Mouse (Mus musculus) G1E (cell line): ENCODE data around the gene Plrg1. TPM values are rescaled to one million over a fixed set of nuclear protein-coding genes. Genes with fewer than 3 reads are reported as not detected.

ENCODE experiments used
- ATAC-seq: 2 replicates; pipeline ENCODE4 v1.8.0; 2016; ENCODE audit warnings: mild to moderate bottlenecking; ENCODE audit not compliant: insufficient number of reproducible peaks, poor library complexity, low FRiP score, severe bottlenecking; ENCODE audit errors: extremely low read depth
- DNase-seq: peaks from one replicate; pipeline ENCODE4 v3.0.0; 2012; ENCODE audit warnings: low spot score
- H3K27me3 ChIP-seq: 2 replicates; pipeline ENCODE4 v1.6.1; 2012; ENCODE audit warnings: mild to moderate bottlenecking, low read length, inconsistent platforms; ENCODE audit not compliant: insufficient read depth
- H3K36me3 ChIP-seq: replicated peaks from 2 replicates; pipeline ENCODE3; 2012; ENCODE audit warnings: mild to moderate bottlenecking, inconsistent platforms
- H3K4me1 ChIP-seq: 2 replicates; pipeline ENCODE4 v1.6.1; 2012; ENCODE audit warnings: low read depth, low read length, inconsistent platforms, mixed read lengths; ENCODE audit not compliant: insufficient read depth
- H3K4me3 ChIP-seq: 2 replicates; pipeline ENCODE4 v1.5.1; 2012; ENCODE audit warnings: low read depth, mild to moderate bottlenecking, inconsistent platforms, low read length, moderate library complexity, mixed read lengths
- H3K9me3 ChIP-seq: replicated peaks from 2 replicates; pipeline ENCODE4 v1.6.1; 2012; ENCODE audit warnings: inconsistent platforms
- CTCF ChIP-seq: IDR thresholded peaks from 2 replicates; pipeline ENCODE4 v1.5.1; 2012; ENCODE audit warnings: low read depth, low read length, inconsistent platforms, mixed read lengths
- GATA1 ChIP-seq: IDR thresholded peaks from 2 replicates; pipeline ENCODE4 v1.6.1; 2012; ENCODE audit warnings: borderline replicate concordance, low read length, inconsistent platforms, mixed read lengths
- GATA2 ChIP-seq: IDR thresholded peaks from 2 replicates; pipeline ENCODE4 v1.6.1; 2012; ENCODE audit warnings: low read depth, low read length, inconsistent platforms, borderline replicate concordance
- POLR2AphosphoS5 ChIP-seq: IDR thresholded peaks from 2 replicates; pipeline ENCODE4 v1.6.1; 2012; ENCODE audit warnings: low read depth, low read length, inconsistent platforms; ENCODE audit not compliant: insufficient replicate concordance
- TAL1 ChIP-seq: conservative IDR thresholded peaks from 2 replicates; pipeline ENCODE4 v1.6.1; 2012; ENCODE audit warnings: low read depth, low read length, inconsistent platforms, mixed read lengths
- polyA plus RNA-seq: library from polyadenylated mRNA; stranded (reverse); fragments of >175 nt; gene quantifications from 2 replicates; pipeline ENCODE4 v1.2.3, GENCODE M21; 2012
- total RNA-seq, 2 experiments: library from RNA; stranded (forward) in 1 of 2; stranded (reverse) in 1 of 2; fragments of 200-1000 nt in 1 of 2; fragments of >200 nt in 1 of 2; fragmentation: Nextera tagmentation in 1 of 2; gene quantifications; 2 replicates each; pipeline ENCODE4 v1.2.3; 2014 to 2017

The Plrg1 gene
- total and polyA plus RNA-seq, 3 experiments = 6.6 to 122 (median 99.5) TPM

GRCm38 (mm10) chr3:83049680-83050079 lies 5.6 kb upstream of the Plrg1 start, which contains the start of gene Fgb:
TSS of gene Fgb (minus strand) at chr3:83049863.
- ATAC-seq (no peak), DNase-seq (no peak)
- H3K4me3 ChIP-seq = no peak within 1 kb of the TSS
- no peaks in the 10 kb centered on the region for H3K9me3 ChIP-seq
- H3K27me3 ChIP-seq = no peaks in the 10 kb centered on the region; the same call in 1 of the 2 replicates
- H3K36me3 ChIP-seq = no peaks in the 10 kb centered on the region
- TF ChIP-seq POLR2AphosphoS5 = no peak
- TF ChIP-seq CTCF = no peak
- no peak for TF ChIP-seq TAL1
- TF ChIP-seq GATA2 = no peak
- TF ChIP-seq GATA1 = no peak
- peaks cover 34% of the 10 kb centered on the region for H3K4me1 ChIP-seq

- no peaks in the 10 kb centered on the region for H3K9me3 ChIP-seq
- no peak overlapping the region for H3K4me3 ChIP-seq
- H3K36me3 ChIP-seq = no peaks in the 10 kb centered on the region
- no peak for ATAC-seq
- TF ChIP-seq TAL1 = no peak
- TF ChIP-seq POLR2AphosphoS5 = no peak
- TF ChIP-seq CTCF = no peak
- TF ChIP-seq GATA2 = no peak
- peaks cover 35% of the 10 kb centered on the region for H3K4me1 ChIP-seq
- H3K27me3 ChIP-seq = no peaks in the 10 kb centered on the region; the same call in 1 of the 2 replicates
- no peak for DNase-seq
These were observed 4.7 kb upstream of the Plrg1 start for GRCm38 (mm10) chr3:83050661-83051060.

- TF ChIP-seq GATA2 = no peak
- TF ChIP-seq POLR2AphosphoS5 = no peak
- TF ChIP-seq GATA1 = no peak
- TF ChIP-seq CTCF = no peak
- no peak for TF ChIP-seq TAL1
- Histone ChIP-seq H3K27me3 (no peaks in the 10 kb centered on the region), H3K9me3 (no peaks in the 10 kb centered on the region), H3K4me1 (peaks cover 47% of the 10 kb centered on the region), H3K36me3 (peaks cover 6% of the 10 kb centered on the region), H3K4me3 (no peak overlapping the region)
- DNase-seq (no peak), ATAC-seq (no peak)
These were observed 3.2 kb upstream of the Plrg1 start for GRCm38 (mm10) chr3:83052102-83052501.

GRCm38 (mm10) chr3:83053126-83053525 lies 2.2 kb upstream of the Plrg1 start:
- no peak for TF ChIP-seq GATA1
- TF ChIP-seq GATA2 = no peak
- TF ChIP-seq POLR2AphosphoS5 = no peak
- no peak for TF ChIP-seq CTCF
- TF ChIP-seq TAL1 = no peak
- Histone ChIP-seq H3K27me3 (no peaks in the 10 kb centered on the region), H3K36me3 (peaks cover 14% of the 10 kb centered on the region), H3K4me3 (peak overlapping the region; percentile 32; the same call in 1 of the 2 replicates), H3K4me1 (peaks cover 50% of the 10 kb centered on the region), H3K9me3 (no peaks in the 10 kb centered on the region)
- ATAC-seq (peak; percentile 43), DNase-seq (peak; percentile 13)

- DNase-seq = no peak
- Histone ChIP-seq H3K27me3 (no peaks in the 10 kb centered on the region), H3K4me1 (peaks cover 50% of the 10 kb centered on the region), H3K4me3 (no peak overlapping the region), H3K9me3 (no peaks in the 10 kb centered on the region), H3K36me3 (peaks cover 20% of the 10 kb centered on the region)
- TF ChIP-seq GATA2 = no peak
- TF ChIP-seq CTCF = peak; percentile 24; the same call in 1 of the 2 replicates
- TF ChIP-seq GATA1 = no peak
- no peak for ATAC-seq
These were observed 1.6 kb upstream of the Plrg1 start for GRCm38 (mm10) chr3:83053758-83054157.

- Histone ChIP-seq H3K4me1 (peaks cover 50% of the 10 kb centered on the region), H3K27me3 (no peaks in the 10 kb centered on the region), H3K36me3 (peaks cover 31% of the 10 kb centered on the region), H3K4me3 (peak overlapping the region; percentile 94), H3K9me3 (no peaks in the 10 kb centered on the region)
- DNase-seq (no peak), ATAC-seq (no peak)
- TF ChIP-seq GATA2 = no peak
- TF ChIP-seq CTCF = no peak
- TF ChIP-seq POLR2AphosphoS5 = no peak
- no peak for TF ChIP-seq TAL1
- no peak for TF ChIP-seq GATA1
These were observed 563 bp upstream of the Plrg1 start for GRCm38 (mm10) chr3:83054759-83055158.

GRCm38 (mm10) chr3:83057046-83057445 lies 1.7 kb downstream of the Plrg1 start:
- DNase-seq (no peak), ATAC-seq (no peak)
- Histone ChIP-seq H3K4me3 (no peak overlapping the region), H3K36me3 (peaks cover 53% of the 10 kb centered on the region), H3K27me3 (no peaks in the 10 kb centered on the region), H3K9me3 (no peaks in the 10 kb centered on the region), H3K4me1 (peaks cover 40% of the 10 kb centered on the region)
- TF ChIP-seq POLR2AphosphoS5 (no peak), GATA2 (no peak), TAL1 (no peak), GATA1 (no peak), CTCF (no peak)
